Mouse (Mus musculus) urinary bladder, postnatal 4 days (tissue): Measurements from ENCODE around the gene Traf3ip3.

Experiments
- DNase-seq, 2 experiments: peaks; one replicate each; pipeline ENCODE4 v3.0.0; 2021 to 2022; ENCODE audit warnings: low spot score in 2 of 2

Gene Traf3ip3

GRCm38 (mm10) chr1:193129321-193129720, 72.2 kb downstream of the Traf3ip3 start:
- no peak for DNase-seq

- DNase-seq: no peak
These were observed 73.4 kb downstream of the Traf3ip3 start for GRCm38 (mm10) chr1:193128055-193128454.

- DNase-seq: no peak
These were observed 75.7 kb downstream of the Traf3ip3 start for GRCm38 (mm10) chr1:193125835-193126234.
